Mouse (Mus musculus) midbrain, embryonic 11.5 days (tissue): Measurements from ENCODE around the gene Gm5478. TPM values are rescaled to one million over a fixed set of nuclear protein-coding genes. Genes with fewer than 3 reads are reported as not detected.

Source experiments
- microRNA-seq: library from miRNA; unstranded; fragments of <30 nt; microRNA quantifications from one replicate; pipeline ENCODE4, GENCODE M21; 2017
- polyA plus RNA-seq: library from polyadenylated mRNA; unstranded; fragments of >200 nt; fragmentation: Nextera tagmentation; extraction: Ambion mirVana; gene quantifications from 2 replicates; pipeline ENCODE4 v1.2.1, GENCODE M21; 2014

Gene Gm5478
- polyA plus RNA-seq, 1 experiment from 2014 or later: not detected

Small RNA genes within 50 kb of the gene (microRNA-seq; reads per million reads assigned to microRNA genes)
- not detected for gene Gm44342
- gene Gm44383: not detected
- not detected for gene Gm44479

Other genes with a start within 250 kb of the Gm5478 start
- 4.2 and 7.2 TPM in 2 replicates for gene Krt7, start 236.3 kb downstream of the Gm5478 start, polyA plus RNA-seq
- 0.07 and 0.16 TPM in 2 replicates for gene Krt87, start 208.6 kb downstream of the Gm5478 start, polyA plus RNA-seq
- not detected in 2 replicates for gene Krt88, start 199.6 kb downstream of the Gm5478 start, polyA plus RNA-seq
- not detected in 2 replicates for gene Krt81, start 183.6 kb downstream of the Gm5478 start, polyA plus RNA-seq
- not detected in 2 replicates for gene Krt86, start 173.9 kb downstream of the Gm5478 start, polyA plus RNA-seq
- gene Krt83, start 155.9 kb downstream of the Gm5478 start, polyA plus RNA-seq: not detected in 2 replicates
- not detected in 2 replicates for gene Gm49425, start 130.1 kb downstream of the Gm5478 start, polyA plus RNA-seq
- not detected in 2 replicates for gene Krt84, start 114.6 kb downstream of the Gm5478 start, polyA plus RNA-seq
- gene Krt82, start 96.7 kb downstream of the Gm5478 start, polyA plus RNA-seq: not detected in 2 replicates
- 0.30 and 0.50 TPM in 2 replicates for gene Krt90, start 84.4 kb downstream of the Gm5478 start, polyA plus RNA-seq
- gene Krt75, start 73.5 kb downstream of the Gm5478 start, polyA plus RNA-seq: not detected in 2 replicates
- gene Gm5414, start 19.2 kb downstream of the Gm5478 start, polyA plus RNA-seq: not detected in 2 replicates
- gene Krt6b, start 32.9 kb upstream of the Gm5478 start, polyA plus RNA-seq: not detected in 2 replicates
- gene Krt6a, start 46.9 kb upstream of the Gm5478 start, polyA plus RNA-seq: not detected in 2 replicates
- gene Krt5, start 65.5 kb upstream of the Gm5478 start, polyA plus RNA-seq: 0.34 and 0.51 TPM in 2 replicates
- not detected in 2 replicates for gene Krt71, start 95.7 kb upstream of the Gm5478 start, polyA plus RNA-seq
- not detected in 2 replicates for gene Krt72, start 139.1 kb upstream of the Gm5478 start, polyA plus RNA-seq
- gene Krt73, start 155.0 kb upstream of the Gm5478 start, polyA plus RNA-seq: 0.15 and 0.19 TPM in 2 replicates
- gene Krt2, start 170.8 kb upstream of the Gm5478 start, polyA plus RNA-seq: not detected in 2 replicates
- gene Krt1, start 203.4 kb upstream of the Gm5478 start, polyA plus RNA-seq: 1.00 and 1.4 TPM in 2 replicates
- gene Krt77, start 222.3 kb upstream of the Gm5478 start, polyA plus RNA-seq: not detected in 2 replicates
- not detected in 2 replicates for gene Krt76, start 245.5 kb upstream of the Gm5478 start, polyA plus RNA-seq